ENCODE assay signal across 9 mouse cellular contexts in genomic region chr2:24047551-24048479, GRCm38 (mm10). TPM values are rescaled to one million over a fixed set of nuclear protein-coding genes. Genes with fewer than 3 reads are reported as not detected.
A peak's percentile ranks its signal among the peaks of the same experiment; 100 is the strongest.
DNase-seq lines count a peak whose midpoint lies in the region; ATAC-seq and TF ChIP-seq lines count a peak whose summit lies in the region.
"Had no signal": no experiment of that assay in that cellular context is flagged by ENCODE, and none has a peak within 500 bp of the region (broad histone marks: within the 10 kb centered on the region; RNA-seq: fewer than 3 reads in every experiment).

No protein-coding gene starts in this region.

- ATAC-seq in heart, embryonic 15.5 days (replicated peaks; ENCODE audit: insufficient number of reproducible peaks, insufficient read depth, low FRiP score, low read depth): no peak
- peak; percentile 54; the same call in 1 of the 2 replicates for ATAC-seq in hindbrain, embryonic 14.5 days (ENCODE audit: low FRiP score)
- peak; percentile 86 for ATAC-seq in midbrain, embryonic 12.5 days (ENCODE audit: low FRiP score, low read depth)

- no peaks in the 10 kb centered on the region for H3K27me3 ChIP-seq in heart, embryonic 15.5 days
- no peaks in the 10 kb centered on the region for H3K27me3 ChIP-seq in hindbrain, embryonic 14.5 days (ENCODE audit: control insufficient read depth, insufficient read depth, low read length)
- H3K27me3 ChIP-seq in midbrain, embryonic 12.5 days: no peaks in the 10 kb centered on the region

- H3K4me1 ChIP-seq in heart, embryonic 15.5 days (replicated peaks): no peaks in the 10 kb centered on the region
- H3K4me1 ChIP-seq in cortical plate, adult 2 months (ENCODE audit: control insufficient read depth, insufficient read depth, low read length): no peaks in the 10 kb centered on the region; the same call in 1 of the 2 replicates
- H3K4me1 ChIP-seq in hindbrain, embryonic 14.5 days (replicated peaks; ENCODE audit: control insufficient read depth, insufficient read depth, low read length): peaks cover 4% of the 10 kb centered on the region; the same call in 1 of the 2 replicates
- peaks cover 13% of the 10 kb centered on the region for H3K4me1 ChIP-seq in midbrain, embryonic 12.5 days

- intact Hi-C loops in heart, postnatal 36 days (cut with DNase I): no loop called here

- DNase-seq in heart, postnatal 36 days: no peak
- peak; percentile 27 for DNase-seq in hindbrain, embryonic 14.5 days (ENCODE audit: low spot score)
- DNase-seq in MN1 (ENCODE audit: low spot score): no peak
- no peak for DNase-seq in urinary bladder, adult 2 months (ENCODE audit: low spot score)
- DNase-seq in thymus, postnatal 10 days (ENCODE audit: low spot score in 2 of 2): no peak
- DNase-seq: thymus, adult 2 months had no signal

- H3K36me3 ChIP-seq in heart, embryonic 15.5 days: no peaks in the 10 kb centered on the region
- no peaks in the 10 kb centered on the region for H3K36me3 ChIP-seq in hindbrain, embryonic 14.5 days (replicated peaks; ENCODE audit: control insufficient read depth, insufficient read depth)
- no peaks in the 10 kb centered on the region for H3K36me3 ChIP-seq in midbrain, embryonic 12.5 days

- H3K4me3 ChIP-seq in heart, embryonic 15.5 days: peak overlapping the region; percentile 47
- H3K4me3 ChIP-seq in cortical plate, adult 2 months (ENCODE audit: insufficient read depth, low read length): peak overlapping the region; percentile 75
- peak overlapping the region; percentile 43 for H3K4me3 ChIP-seq in hindbrain, embryonic 14.5 days (replicated peaks; ENCODE audit: low read length)
- peak overlapping the region; percentile 36 for H3K4me3 ChIP-seq in midbrain, embryonic 12.5 days

- H3K9me3 ChIP-seq in heart, embryonic 15.5 days (replicated peaks): no peaks in the 10 kb centered on the region
- no peaks in the 10 kb centered on the region for H3K9me3 ChIP-seq in hindbrain, embryonic 14.5 days (ENCODE audit: control insufficient read depth, low read length)
- no peaks in the 10 kb centered on the region for H3K9me3 ChIP-seq in midbrain, embryonic 12.5 days

- H3K4me2 ChIP-seq in heart, embryonic 15.5 days: peak overlapping the region; percentile 63
- H3K4me2 ChIP-seq in hindbrain, embryonic 14.5 days (replicated peaks): peak overlapping the region; percentile 65
- peak overlapping the region; percentile 58 for H3K4me2 ChIP-seq in midbrain, embryonic 12.5 days (replicated peaks)

- peak overlapping the region; percentile 31; the same call in 1 of the 2 replicates for H3K9ac ChIP-seq in heart, embryonic 15.5 days
- peak overlapping the region; percentile 58 for H3K9ac ChIP-seq in hindbrain, embryonic 14.5 days
- no peak overlapping the region for H3K9ac ChIP-seq in midbrain, embryonic 12.5 days (replicated peaks)

- H3K27ac ChIP-seq in heart, embryonic 15.5 days: no peak overlapping the region
- no peak overlapping the region for H3K27ac ChIP-seq in cortical plate, adult 2 months (ENCODE audit: insufficient read depth, low read length)
- H3K27ac ChIP-seq in hindbrain, embryonic 14.5 days: peak overlapping the region; percentile 66
- H3K27ac ChIP-seq in midbrain, embryonic 12.5 days (replicated peaks): no peak overlapping the region; the same call in 1 of the 2 replicates

- no peak for TF ChIP-seq CTCF in cortical plate, adult 2 months (IDR thresholded peaks at IDR 0.05; ENCODE audit: extremely low read depth, insufficient read depth, low read length)

- no peak for TF ChIP-seq POLR2A in cortical plate, adult 2 months (IDR thresholded peaks at IDR 0.05; ENCODE audit: extremely low read depth, insufficient read depth, low read length)

- 63% methylated on average over 6 of the region's 6 CpGs for WGBS in heart, embryonic 15.5 days
- WGBS in hindbrain, embryonic 14.5 days: 12% methylated on average over 6 of the region's 6 CpGs
- WGBS in midbrain, embryonic 12.5 days: 26% methylated on average over 6 of the region's 6 CpGs

RNA-seq across cellular contexts. Expression of gene Hnmt, which starts 1.4 kb away (rescaled TPM):
- polyA plus RNA-seq in heart, embryonic 15.5 days (2015; fragmentation: Nextera tagmentation; extraction: Ambion mirVana): 4.5 and 4.6 TPM in 2 replicates
- total RNA-seq in heart, postnatal 36 days (2021): 10 to 100 TPM; 15.2 TPM
- polyA plus RNA-seq in cortical plate, adult 2 months (2012; rRNA removed): 19.9 and 20.0 TPM in 2 replicates
- 12.4 and 13.9 TPM in 2 replicates for polyA plus RNA-seq in hindbrain, embryonic 14.5 days (2014; fragmentation: Nextera tagmentation; extraction: Ambion mirVana)
- polyA plus RNA-seq in midbrain, embryonic 12.5 days (2016; fragmentation: Nextera tagmentation; extraction: Ambion mirVana): 1.0 and 2.1 TPM in 2 replicates
- 8.3 and 8.5 TPM in 2 replicates for polyA plus RNA-seq in urinary bladder, adult 2 months (2012; rRNA removed)

RNA-seq across cellular contexts. Expression of gene Tbpl2, which starts 48.6 kb away (rescaled TPM):
- polyA plus RNA-seq in heart, embryonic 15.5 days (2015; fragmentation: Nextera tagmentation; extraction: Ambion mirVana): not detected in 2 replicates
- not detected for total RNA-seq in heart, postnatal 36 days (2021)
- polyA plus RNA-seq in cortical plate, adult 2 months (2012; rRNA removed): not detected in 2 replicates
- polyA plus RNA-seq in hindbrain, embryonic 14.5 days (2014; fragmentation: Nextera tagmentation; extraction: Ambion mirVana): not detected in 2 replicates
- not detected in 2 replicates for polyA plus RNA-seq in midbrain, embryonic 12.5 days (2016; fragmentation: Nextera tagmentation; extraction: Ambion mirVana)
- polyA plus RNA-seq in urinary bladder, adult 2 months (2012; rRNA removed): not detected in 2 replicates
- polyA plus RNA-seq: thymus, adult 2 months had no signal
